Mouse (Mus musculus) forebrain, postnatal 0 days (tissue): Measurements from ENCODE around the gene 5830473C10Rik. TPM values are rescaled to one million over a fixed set of nuclear protein-coding genes. Genes with fewer than 3 reads are reported as not detected.

Source experiments
- ATAC-seq: fragments of 200-750 bp; cut with Nextera tagmentation; 2 replicates; pipeline ENCODE4 v1.8.0; 2017; ENCODE audit warnings: mild to moderate bottlenecking, moderate library complexity
- DNase-seq: peaks from one replicate; pipeline ENCODE4 v3.0.0-alpha.2; 2015
- H3K27ac ChIP-seq: fragments of 300-500 bp; sonication (generic); 2 replicates; pipeline ENCODE4 v1.5.1; 2014; ENCODE audit warnings: low read depth, mild to moderate bottlenecking, antibody characterized with exemption, low read length, moderate library complexity, mixed read lengths
- H3K27me3 ChIP-seq: fragments of 300-500 bp; sonication (generic); 2 replicates; pipeline ENCODE4 v1.6.1; 2014; ENCODE audit warnings: mild to moderate bottlenecking, low read length, mixed read lengths; ENCODE audit not compliant: insufficient read depth
- H3K36me3 ChIP-seq: fragments of 300-500 bp; sonication (generic); 2 replicates; pipeline ENCODE4 v1.6.1; 2014; ENCODE audit warnings: mild to moderate bottlenecking, moderate library complexity; ENCODE audit not compliant: insufficient read depth
- H3K4me1 ChIP-seq: fragments of 300-500 bp; sonication (generic); 2 replicates; pipeline ENCODE4 v1.6.1; 2014; ENCODE audit warnings: antibody characterized with exemption; ENCODE audit not compliant: insufficient read depth
- H3K4me2 ChIP-seq: fragments of 300-500 bp; sonication (generic); 2 replicates; pipeline ENCODE4 v1.6.1; 2014; ENCODE audit warnings: low read depth, mild to moderate bottlenecking, moderate library complexity
- H3K4me3 ChIP-seq: fragments of 300-500 bp; sonication (generic); 2 replicates; pipeline ENCODE4 v1.5.1; 2014; ENCODE audit warnings: low read depth, low read length, mixed read lengths
- H3K9ac ChIP-seq: fragments of 300-500 bp; sonication (generic); 2 replicates; pipeline ENCODE4 v1.6.1; 2014; ENCODE audit warnings: mild to moderate bottlenecking
- H3K9me3 ChIP-seq: fragments of 300-500 bp; sonication (generic); 2 replicates; pipeline ENCODE4 v1.6.1; 2016; ENCODE audit warnings: low read length
- CTCF ChIP-seq: sonication (generic); IDR thresholded peaks from 2 replicates; pipeline ENCODE4 v1.5.1; 2016; ENCODE audit warnings: antibody characterized with exemption, control low read depth, low read depth
- WGBS: fragments of 180-500 bp; shearing (Covaris S2); extraction: QIAGEN DNeasy Blood & Tissue Kit; methylation state at CpG from one replicate; pipeline ENCODE4 v1.1.7; 2014; 5-methylcytosine and 5-hydroxymethylcytosine counted together
- polyA plus RNA-seq: library from polyadenylated mRNA; unstranded; fragments of >200 nt; fragmentation: Nextera tagmentation; extraction: Ambion mirVana; gene quantifications from 2 replicates; pipeline ENCODE4 v1.2.1, GENCODE M21; 2015
- total RNA-seq: library from RNA; depleted of rRNA; stranded (reverse); fragments of >200 nt; gene quantifications from 2 replicates; pipeline ENCODE4 v1.2.3, GENCODE M21; 2014; rRNA removed

5830473C10Rik gene
- total RNA-seq = 0.10 and 0.69 TPM in 2 replicates
- 0.28 and 0.29 TPM in 2 replicates for polyA plus RNA-seq

- no peaks in the 10 kb centered on the region for H3K9me3 ChIP-seq
- 89% methylated on average over 6 of the region's 6 CpGs for WGBS
Measured at GRCm38 (mm10) chr5:90560743-90561142, at the start of gene 5830473C10Rik. 5830473C10Rik (plus strand) TSS chr5:90561107.

GRCm38 (mm10) chr5:90512288-90512955 lies 48.5 kb upstream of the 5830473C10Rik start:
- no peaks in the 10 kb centered on the region for H3K9me3 ChIP-seq
- 85% methylated on average over 6 of the region's 6 CpGs for WGBS
- no peaks in the 10 kb centered on the region for H3K27me3 ChIP-seq
- ATAC-seq (no peak), DNase-seq (no peak)
- no peak overlapping the region for H3K27ac ChIP-seq
- TF ChIP-seq CTCF = no peak
- H3K9ac ChIP-seq = no peak overlapping the region
- no peak overlapping the region for H3K4me3 ChIP-seq
- no peaks in the 10 kb centered on the region for H3K4me1 ChIP-seq
- no peak overlapping the region for H3K4me2 ChIP-seq
- no peaks in the 10 kb centered on the region for H3K36me3 ChIP-seq

More at GRCm38 (mm10) chr5:90560743-90561142, at the start of gene 5830473C10Rik:
- ATAC-seq (no peak), DNase-seq (no peak)
- no peak within 1 kb of the TSS for H3K4me3 ChIP-seq
- no peak for TF ChIP-seq CTCF
- H3K9ac ChIP-seq = no peak within 1 kb of the TSS
- H3K27me3 ChIP-seq = no peaks in the 10 kb centered on the region
- no peak within 1 kb of the TSS for H3K27ac ChIP-seq
- no peak within 1 kb of the TSS for H3K4me2 ChIP-seq
- H3K4me1 ChIP-seq = no peaks in the 10 kb centered on the region
- no peaks in the 10 kb centered on the region for H3K36me3 ChIP-seq

DNA sequence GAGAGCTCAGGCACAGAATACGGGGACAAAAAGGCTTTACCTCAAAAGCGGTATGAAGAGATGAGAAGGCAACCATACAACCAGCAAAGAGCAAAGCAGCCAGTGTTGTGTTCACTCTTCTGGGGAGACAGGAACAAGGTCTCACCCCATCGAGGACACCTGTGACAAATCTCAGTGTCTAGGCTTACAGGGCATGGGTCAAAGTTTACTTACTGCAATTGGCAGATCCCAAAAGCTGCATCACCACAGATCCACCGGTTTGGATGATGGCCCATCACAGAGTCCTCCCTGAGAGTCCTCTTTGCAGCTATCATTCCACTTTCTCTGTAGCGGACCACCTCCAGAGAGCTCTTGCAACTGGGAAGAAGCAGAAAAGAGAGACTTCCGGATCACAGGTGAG lies 45.3 kb upstream of the 5830473C10Rik start:
- DNase-seq = no peak
- no peaks in the 10 kb centered on the region for H3K36me3 ChIP-seq

GRCm38 (mm10) chr5:90518356-90519100 lies 42.4 kb upstream of the 5830473C10Rik start, which contains the start of gene Afm:
Afm (plus strand) TSS chr5:90518932.
- H3K9me3 ChIP-seq = no peaks in the 10 kb centered on the region
- no peaks in the 10 kb centered on the region for H3K27me3 ChIP-seq
- H3K4me3 ChIP-seq = no peak within 1 kb of the TSS
- H3K36me3 ChIP-seq = no peaks in the 10 kb centered on the region
- ATAC-seq (no peak), DNase-seq (no peak)
- H3K27ac ChIP-seq = no peak within 1 kb of the TSS
- WGBS = 91% methylated on average over 6 of the region's 6 CpGs
- H3K4me1 ChIP-seq = no peaks in the 10 kb centered on the region
- no peak within 1 kb of the TSS for H3K9ac ChIP-seq
- no peak within 1 kb of the TSS for H3K4me2 ChIP-seq
- no peak for TF ChIP-seq CTCF

More for the DNA sequence above, 45.3 kb upstream of the 5830473C10Rik start:
- ATAC-seq = no peak
- Histone ChIP-seq H3K4me2 (no peak overlapping the region), H3K27me3 (no peaks in the 10 kb centered on the region), H3K4me1 (no peaks in the 10 kb centered on the region), H3K27ac (no peak overlapping the region), H3K4me3 (no peak overlapping the region), H3K9me3 (no peaks in the 10 kb centered on the region), H3K9ac (no peak overlapping the region)
- TF ChIP-seq CTCF = no peak
- WGBS = 92% methylated on average over 6 of the region's 6 CpGs

GRCm38 (mm10) chr5:90551191-90551590 lies 9.7 kb upstream of the 5830473C10Rik start:
- Histone ChIP-seq H3K4me2 (no peak overlapping the region), H3K4me3 (no peak overlapping the region), H3K27me3 (no peaks in the 10 kb centered on the region), H3K9me3 (no peaks in the 10 kb centered on the region), H3K9ac (no peak overlapping the region), H3K4me1 (no peaks in the 10 kb centered on the region), H3K36me3 (no peaks in the 10 kb centered on the region), H3K27ac (no peak overlapping the region)
- DNase-seq (no peak), ATAC-seq (no peak)
- 87% methylated on average over 8 of the region's 8 CpGs for WGBS
- no peak for TF ChIP-seq CTCF

DNA sequence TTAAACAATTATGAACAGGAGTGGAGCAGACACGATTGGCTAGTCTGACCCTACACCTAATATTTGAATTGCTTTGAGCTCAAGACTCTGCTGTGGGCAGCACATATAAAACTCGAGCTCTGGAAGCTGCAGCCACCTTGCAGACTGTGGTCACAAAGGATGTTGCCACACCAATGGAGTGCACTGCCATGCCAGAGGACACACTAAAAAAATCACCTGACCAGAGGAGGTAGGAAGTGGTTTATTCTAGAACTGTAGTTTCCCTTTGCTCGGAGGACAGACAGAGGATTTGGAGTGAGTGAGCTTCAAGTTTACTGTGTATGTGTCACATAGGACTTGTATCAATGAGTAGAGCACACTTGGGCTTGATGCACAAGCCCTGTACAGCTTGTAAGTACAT lies 4.9 kb upstream of the 5830473C10Rik start:
- DNase-seq (no peak), ATAC-seq (no peak)
- Histone ChIP-seq H3K36me3 (no peaks in the 10 kb centered on the region), H3K27me3 (no peaks in the 10 kb centered on the region), H3K9ac (no peak overlapping the region), H3K9me3 (no peaks in the 10 kb centered on the region), H3K4me3 (no peak overlapping the region), H3K4me1 (no peaks in the 10 kb centered on the region), H3K27ac (no peak overlapping the region), H3K4me2 (no peak overlapping the region)
- TF ChIP-seq CTCF = no peak
- 83% methylated on average over 3 of the region's 3 CpGs for WGBS

GRCm38 (mm10) chr5:90561721-90562275 lies 891 bp downstream of the 5830473C10Rik start:
- Histone ChIP-seq H3K36me3 (no peaks in the 10 kb centered on the region), H3K9me3 (no peaks in the 10 kb centered on the region), H3K27ac (no peak overlapping the region), H3K27me3 (no peaks in the 10 kb centered on the region), H3K9ac (no peak overlapping the region), H3K4me1 (no peaks in the 10 kb centered on the region), H3K4me2 (no peak overlapping the region), H3K4me3 (no peak overlapping the region)
- TF ChIP-seq CTCF = no peak
- WGBS = 88% methylated on average over 11 of the region's 11 CpGs
- DNase-seq (no peak), ATAC-seq (no peak)
